8 mouse cellular contexts compared by ENCODE assay signal in genomic region chr17:6476495-6476947, GRCm38 (mm10). TPM values are rescaled to one million over a fixed set of nuclear protein-coding genes. Genes with fewer than 3 reads are reported as not detected.
A peak's percentile ranks its signal among the peaks of the same experiment; 100 is the strongest.
DNase-seq lines count a peak whose midpoint lies in the region; ATAC-seq and TF ChIP-seq lines count a peak whose summit lies in the region.
"Not testable (repeated sequence)": the region's sequence is repeated elsewhere in the genome, so short reads cannot be mapped to it uniquely, and the experiment has no call there.

No protein-coding gene starts in this region.

- peak overlapping the region; percentile 56 for H3K4me3 ChIP-seq in embryonic facial prominence, embryonic 15.5 days (replicated peaks)
- H3K4me3 ChIP-seq in heart, embryonic 12.5 days: peak overlapping the region; percentile 57
- H3K4me3 ChIP-seq in intestine, postnatal 0 days (ENCODE audit: low read depth, low read length): peak overlapping the region; percentile 80
- H3K4me3 ChIP-seq in liver, embryonic 12.5 days: peak overlapping the region; percentile 67
- H3K4me3 ChIP-seq in midbrain, embryonic 12.5 days: peak overlapping the region; percentile 63

- H3K9ac ChIP-seq in embryonic facial prominence, embryonic 15.5 days: peak overlapping the region; percentile 78
- H3K9ac ChIP-seq in heart, embryonic 12.5 days: peak overlapping the region; percentile 84
- H3K9ac ChIP-seq in intestine, postnatal 0 days (ENCODE audit: low read depth, low read length): peak overlapping the region; percentile 89
- peak overlapping the region; percentile 72 for H3K9ac ChIP-seq in liver, embryonic 12.5 days
- peak overlapping the region; percentile 77 for H3K9ac ChIP-seq in midbrain, embryonic 12.5 days (replicated peaks)

- peak; percentile 32 for DNase-seq in brain, adult 2 months (ENCODE audit: low read depth, low spot score)
- peak; percentile 41 for DNase-seq in splenic B cell, adult 2 months (ENCODE audit: low read depth, low spot score)

- H3K27ac ChIP-seq in embryonic facial prominence, embryonic 15.5 days (replicated peaks): peak overlapping the region; percentile 75
- H3K27ac ChIP-seq in heart, embryonic 12.5 days (ENCODE audit: poor library complexity, severe bottlenecking): peak overlapping the region; percentile 10; the same call in 1 of the 2 replicates
- H3K27ac ChIP-seq in intestine, postnatal 0 days (ENCODE audit: low read depth, low read length): peak overlapping the region; percentile 62; the same call in 1 of the 2 replicates
- H3K27ac ChIP-seq in liver, embryonic 12.5 days: not testable (repeated sequence)
- peak overlapping the region; percentile 73 for H3K27ac ChIP-seq in midbrain, embryonic 12.5 days (replicated peaks)

- not testable (repeated sequence) for H3K4me1 ChIP-seq in embryonic facial prominence, embryonic 15.5 days; intestine, postnatal 0 days (replicated peaks; ENCODE audit: control insufficient read depth, insufficient read depth, low read length)
- H3K4me1 ChIP-seq in heart, embryonic 12.5 days (replicated peaks): peaks cover 27% of the 10 kb centered on the region
- peaks cover 18% of the 10 kb centered on the region for H3K4me1 ChIP-seq in liver, embryonic 12.5 days
- peaks cover 12% of the 10 kb centered on the region for H3K4me1 ChIP-seq in midbrain, embryonic 12.5 days

- not testable (repeated sequence) for H3K9me3 ChIP-seq in embryonic facial prominence, embryonic 15.5 days (replicated peaks); heart, embryonic 12.5 days (replicated peaks); intestine, postnatal 0 days (ENCODE audit: control insufficient read depth); liver, embryonic 12.5 days (replicated peaks); midbrain, embryonic 12.5 days

- TF ChIP-seq CTCF in intestine, postnatal 0 days (IDR thresholded peaks at IDR 0.05; ENCODE audit: low read depth): not testable (repeated sequence)

- not testable (repeated sequence) for H3K27me3 ChIP-seq in embryonic facial prominence, embryonic 15.5 days; heart, embryonic 12.5 days (replicated peaks); intestine, postnatal 0 days (replicated peaks; ENCODE audit: control insufficient read depth, insufficient read depth, low read length); midbrain, embryonic 12.5 days; splenic B cell, adult 2 months (ENCODE audit: control insufficient read depth, insufficient read depth, low read length, poor library complexity, severe bottlenecking)
- H3K27me3 ChIP-seq in liver, embryonic 12.5 days (replicated peaks): peaks cover 14% of the 10 kb centered on the region

- peak; percentile 64 for ATAC-seq in CD4-positive, CD25-positive, alpha-beta regulatory T cell, adult 4 months
- ATAC-seq in embryonic facial prominence, embryonic 15.5 days (ENCODE audit: insufficient number of reproducible peaks, low FRiP score, low TSS enrichment, low read depth): peak; percentile 36
- peak; percentile 62 for ATAC-seq in heart, embryonic 12.5 days (ENCODE audit: insufficient number of reproducible peaks, low FRiP score)
- peak; percentile 50 for ATAC-seq in intestine, postnatal 0 days
- ATAC-seq in liver, embryonic 12.5 days: peak; percentile 40; the same call in 1 of the 2 replicates
- peak; percentile 82 for ATAC-seq in midbrain, embryonic 12.5 days (ENCODE audit: low FRiP score, low read depth)

- under 1% methylated on average over 45 of the region's 45 CpGs for WGBS in embryonic facial prominence, embryonic 15.5 days
- WGBS in heart, embryonic 12.5 days: under 1% methylated on average over 45 of the region's 45 CpGs
- WGBS in intestine, postnatal 0 days: under 1% methylated on average over 45 of the region's 45 CpGs
- under 1% methylated on average over 45 of the region's 45 CpGs for WGBS in liver, embryonic 12.5 days (ENCODE audit: insufficient replicate concordance)
- WGBS in midbrain, embryonic 12.5 days: under 1% methylated on average over 45 of the region's 45 CpGs

- H3K36me3 ChIP-seq in embryonic facial prominence, embryonic 15.5 days; heart, embryonic 12.5 days; intestine, postnatal 0 days (ENCODE audit: control insufficient read depth, insufficient read depth); liver, embryonic 12.5 days; midbrain, embryonic 12.5 days; splenic B cell, adult 2 months (ENCODE audit: control insufficient read depth, insufficient read depth, low read length, poor library complexity, severe bottlenecking): not testable (repeated sequence)

- H3K4me2 ChIP-seq in embryonic facial prominence, embryonic 15.5 days (replicated peaks): peak overlapping the region; percentile 74
- H3K4me2 ChIP-seq in heart, embryonic 12.5 days: peak overlapping the region; percentile 71
- peak overlapping the region; percentile 95 for H3K4me2 ChIP-seq in intestine, postnatal 0 days (replicated peaks; ENCODE audit: low read depth)
- peak overlapping the region; percentile 84 for H3K4me2 ChIP-seq in liver, embryonic 12.5 days
- H3K4me2 ChIP-seq in midbrain, embryonic 12.5 days (replicated peaks): peak overlapping the region; percentile 86

RNA-seq across cellular contexts. Expression of gene Dynlt1b, which starts 46.6 kb away (rescaled TPM):
- polyA plus RNA-seq in CD4-positive, CD25-positive, alpha-beta regulatory T cell, adult 4 months (2017; shearing (Covaris generic)): 100 to 1,000 TPM; 128 to 139 TPM
- 467 and 526 TPM in 2 replicates for polyA plus RNA-seq in embryonic facial prominence, embryonic 15.5 days (2015; fragmentation: Nextera tagmentation; extraction: Ambion mirVana)
- polyA plus RNA-seq in heart, embryonic 12.5 days (2016; fragmentation: Nextera tagmentation; extraction: Ambion mirVana): 418 and 422 TPM in 2 replicates
- 725 and 769 TPM in 2 replicates for polyA plus RNA-seq in intestine, postnatal 0 days (2015; fragmentation: Nextera tagmentation; extraction: Ambion mirVana)
- 229 and 235 TPM in 2 replicates for polyA plus RNA-seq in liver, embryonic 12.5 days (2016; fragmentation: Nextera tagmentation; extraction: Ambion mirVana)
- 776 and 817 TPM in 2 replicates for polyA plus RNA-seq in midbrain, embryonic 12.5 days (2016; fragmentation: Nextera tagmentation; extraction: Ambion mirVana)
